Mouse (Mus musculus) megakaryocyte progenitor cell, adult 5-6 weeks (primary cell): ENCODE data around the gene Gpsm1. TPM values are rescaled to one million over a fixed set of nuclear protein-coding genes. Genes with fewer than 3 reads are reported as not detected.

Experiments
- ATAC-seq: replicated peaks from 2 replicates; pipeline ENCODE4 v1.8.0; 2016; ENCODE audit warnings: mild to moderate bottlenecking, moderate TSS enrichment, inconsistent platforms; ENCODE audit not compliant: poor library complexity
- total RNA-seq, 2 experiments: library from RNA; stranded (forward) in 1 of 2; stranded (reverse) in 1 of 2; fragments of 157-497, 149-512 nt in 1 of 2; fragments of 200-1000 nt in 1 of 2; gene quantifications; 2 replicates each; pipeline versions ENCODE4 v1.2.3 to v1.2.4; 2015 to 2017

The Gpsm1 gene
- 6.7 and 7.1 TPM in 2 replicates for total RNA-seq (2015)
- total RNA-seq (2017) = 7.4 and 11.9 TPM in 2 replicates

- peak; percentile 49 for ATAC-seq
Observed at GRCm38 (mm10) chr2:26315072-26315924, at the start of gene Gpsm1. TSS of gene Gpsm1 (plus strand) at chr2:26315515.

GRCm38 (mm10) chr2:26266066-26266742 lies 49.1 kb upstream of the Gpsm1 start:
- no peak for ATAC-seq

GRCm38 (mm10) chr2:26268216-26268615 lies 47.1 kb upstream of the Gpsm1 start:
- no peak for ATAC-seq

GRCm38 (mm10) chr2:26273611-26274010 lies 41.7 kb upstream of the Gpsm1 start:
- ATAC-seq = peak; percentile 64

- ATAC-seq = no peak
Observed at GRCm38 (mm10) chr2:26279712-26280111, 35.6 kb upstream of the Gpsm1 start.

- no peak for ATAC-seq
Observed at GRCm38 (mm10) chr2:26280594-26280993, 34.7 kb upstream of the Gpsm1 start.

- no peak for ATAC-seq
Observed at GRCm38 (mm10) chr2:26285804-26286203, 29.5 kb upstream of the Gpsm1 start.

GRCm38 (mm10) chr2:26286391-26286790 lies 28.9 kb upstream of the Gpsm1 start:
- no peak for ATAC-seq

- ATAC-seq = no peak
Observed at GRCm38 (mm10) chr2:26290133-26290532, 25.2 kb upstream of the Gpsm1 start.

- no peak for ATAC-seq
Observed at GRCm38 (mm10) chr2:26294457-26294856, 20.9 kb upstream of the Gpsm1 start, which contains the start of gene Ccdc187. TSS of gene Ccdc187 (minus strand) at chr2:26294557.

- no peak for ATAC-seq
Observed at GRCm38 (mm10) chr2:26296606-26297195, 18.6 kb upstream of the Gpsm1 start.

- ATAC-seq = peak; percentile 97
Observed at GRCm38 (mm10) chr2:26298208-26298855, 17.0 kb upstream of the Gpsm1 start.

- ATAC-seq = no peak
Observed at GRCm38 (mm10) chr2:26298856-26299230, 16.5 kb upstream of the Gpsm1 start.

GRCm38 (mm10) chr2:26299336-26299735 lies 16.0 kb upstream of the Gpsm1 start:
- ATAC-seq = no peak

GRCm38 (mm10) chr2:26300161-26300807 lies 15.0 kb upstream of the Gpsm1 start:
- no peak for ATAC-seq

- ATAC-seq = peak; percentile 75
Observed at GRCm38 (mm10) chr2:26300808-26301174, 14.5 kb upstream of the Gpsm1 start.

- no peak for ATAC-seq
Observed at GRCm38 (mm10) chr2:26302005-26302503, 13.3 kb upstream of the Gpsm1 start.

GRCm38 (mm10) chr2:26304711-26305110 lies 10.6 kb upstream of the Gpsm1 start:
- no peak for ATAC-seq

GRCm38 (mm10) chr2:26305555-26305954 lies 9.8 kb upstream of the Gpsm1 start:
- ATAC-seq = no peak

GRCm38 (mm10) chr2:26306702-26307101 lies 8.6 kb upstream of the Gpsm1 start:
- ATAC-seq = no peak

GRCm38 (mm10) chr2:26309739-26310138 lies 5.6 kb upstream of the Gpsm1 start:
- no peak for ATAC-seq
